Comparison of ENCODE assay signal across 12 mouse cellular contexts in genomic region chr9:43504270-43504932, GRCm38 (mm10).
DNase-seq lines count a peak whose midpoint lies in the region; ATAC-seq and TF ChIP-seq lines count a peak whose summit lies in the region.
"Had no signal": no experiment of that assay in that cellular context is flagged by ENCODE, and none has a peak within 500 bp of the region (broad histone marks: within the 10 kb centered on the region; RNA-seq: fewer than 3 reads in every experiment).

No protein-coding gene starts in this region.

- peak; percentile 39 to 74 for DNase-seq in adrenal gland, adult (ENCODE audit: inconsistent age in 2 of 2, low spot score in 1 of 2)
- DNase-seq in adrenal gland, postnatal 25 days: no peak
- DNase-seq in hindbrain, embryonic 14.5 days (ENCODE audit: low spot score): no peak
- no peak for DNase-seq in hindbrain, postnatal 0 days (ENCODE audit: low spot score)
- no peak for DNase-seq in stomach, postnatal 0 days (ENCODE audit: low spot score)
- DNase-seq in frontal cortex, adult 2 months (ENCODE audit: extremely low spot score in 1 of 2, low spot score in 1 of 2): no peak
- DNase-seq: cerebellum, adult 9-10 months; gastrocnemius, postnatal 25 days had no signal

- WGBS in hindbrain, embryonic 14.5 days: 62% methylated on average over 14 of the region's 14 CpGs
- 57% methylated on average over 14 of the region's 14 CpGs for WGBS in hindbrain, postnatal 0 days
- 57% methylated on average over 14 of the region's 14 CpGs for WGBS in stomach, embryonic 14.5 days
- WGBS in stomach, postnatal 0 days: 54% methylated on average over 14 of the region's 14 CpGs

- no peak overlapping the region for H3K4me3 ChIP-seq in hindbrain, embryonic 14.5 days (replicated peaks; ENCODE audit: low read length)
- no peak overlapping the region for H3K4me3 ChIP-seq in hindbrain, postnatal 0 days (ENCODE audit: low read length)
- no peak overlapping the region for H3K4me3 ChIP-seq in stomach, embryonic 14.5 days (ENCODE audit: low read depth, low read length)
- H3K4me3 ChIP-seq in stomach, postnatal 0 days (ENCODE audit: low read depth, low read length): no peak overlapping the region
- H3K4me3 ChIP-seq: limb, embryonic 12.5 days had no signal

- H3K4me1 ChIP-seq in hindbrain, embryonic 14.5 days (replicated peaks; ENCODE audit: control insufficient read depth, insufficient read depth, low read length): peaks cover 15% of the 10 kb centered on the region
- H3K4me1 ChIP-seq in hindbrain, postnatal 0 days (ENCODE audit: insufficient read depth, low read length): no peaks in the 10 kb centered on the region
- no peaks in the 10 kb centered on the region for H3K4me1 ChIP-seq in stomach, embryonic 14.5 days (ENCODE audit: control insufficient read depth, insufficient read depth, low read length)
- no peaks in the 10 kb centered on the region for H3K4me1 ChIP-seq in stomach, postnatal 0 days (replicated peaks; ENCODE audit: control insufficient read depth, insufficient read depth)

- no peak for TF ChIP-seq EP300 in stomach, postnatal 0 days (optimal IDR thresholded peaks at IDR 0.05)

- no peaks in the 10 kb centered on the region; the same call in 1 of the 2 replicates for H3K27me3 ChIP-seq in hindbrain, embryonic 14.5 days (ENCODE audit: control insufficient read depth, insufficient read depth, low read length)
- H3K27me3 ChIP-seq in hindbrain, postnatal 0 days (ENCODE audit: insufficient read depth, low read length): no peaks in the 10 kb centered on the region
- no peaks in the 10 kb centered on the region for H3K27me3 ChIP-seq in stomach, embryonic 14.5 days (ENCODE audit: control insufficient read depth, insufficient read depth, low read length)
- no peaks in the 10 kb centered on the region for H3K27me3 ChIP-seq in stomach, postnatal 0 days (ENCODE audit: control insufficient read depth, insufficient read depth, low read length)
- H3K27me3 ChIP-seq: limb, embryonic 12.5 days had no signal

- H3K9me3 ChIP-seq in hindbrain, embryonic 14.5 days (ENCODE audit: control insufficient read depth, low read length): no peaks in the 10 kb centered on the region
- H3K9me3 ChIP-seq in hindbrain, postnatal 0 days (ENCODE audit: low read length): no peaks in the 10 kb centered on the region
- H3K9me3 ChIP-seq in stomach, embryonic 14.5 days (ENCODE audit: control insufficient read depth, low read depth, low read length): no peaks in the 10 kb centered on the region
- no peaks in the 10 kb centered on the region for H3K9me3 ChIP-seq in stomach, postnatal 0 days (ENCODE audit: control insufficient read depth, low read length)
- H3K9me3 ChIP-seq: limb, embryonic 12.5 days had no signal

- ATAC-seq in hindbrain, embryonic 14.5 days (ENCODE audit: low FRiP score): no peak
- ATAC-seq in hindbrain, postnatal 0 days: no peak
- no peak for ATAC-seq in stomach, embryonic 14.5 days (ENCODE audit: insufficient number of reproducible peaks, insufficient read depth, low FRiP score, low read depth)
- ATAC-seq in stomach, postnatal 0 days (ENCODE audit: low FRiP score, low TSS enrichment): no peak
- ATAC-seq in megakaryocyte-erythroid progenitor cell, adult 5-6 weeks (replicated peaks; ENCODE audit: low FRiP score, low TSS enrichment, poor library complexity, severe bottlenecking): no peak

- H3K27ac ChIP-seq in hindbrain, embryonic 14.5 days: peak overlapping the region; percentile 43; the same call in 1 of the 2 replicates
- H3K27ac ChIP-seq in hindbrain, postnatal 0 days: no peak overlapping the region
- H3K27ac ChIP-seq in stomach, embryonic 14.5 days (ENCODE audit: low read length): peak overlapping the region; percentile 21; the same call in 1 of the 2 replicates
- H3K27ac ChIP-seq in stomach, postnatal 0 days (replicated peaks): no peak overlapping the region

- no peaks in the 10 kb centered on the region for H3K36me3 ChIP-seq in hindbrain, embryonic 14.5 days (replicated peaks; ENCODE audit: control insufficient read depth, insufficient read depth)
- H3K36me3 ChIP-seq in hindbrain, postnatal 0 days (ENCODE audit: insufficient read depth, low read length): no peaks in the 10 kb centered on the region
- H3K36me3 ChIP-seq in stomach, embryonic 14.5 days (ENCODE audit: control insufficient read depth, insufficient read depth, low read length): no peaks in the 10 kb centered on the region
- H3K36me3 ChIP-seq in stomach, postnatal 0 days (ENCODE audit: control insufficient read depth, insufficient read depth, low read length): no peaks in the 10 kb centered on the region
- H3K36me3 ChIP-seq: G1E; limb, embryonic 12.5 days had no signal

- TF ChIP-seq CTCF in hindbrain, postnatal 0 days (IDR thresholded peaks at IDR 0.05; ENCODE audit: low read depth): no peak
- TF ChIP-seq CTCF in stomach, postnatal 0 days (IDR thresholded peaks at IDR 0.05; ENCODE audit: low read depth): no peak

- no peak overlapping the region for H3K4me2 ChIP-seq in hindbrain, embryonic 14.5 days (replicated peaks)
- no peak overlapping the region for H3K4me2 ChIP-seq in hindbrain, postnatal 0 days (ENCODE audit: low read depth, low read length)
- no peak overlapping the region for H3K4me2 ChIP-seq in stomach, embryonic 14.5 days (replicated peaks; ENCODE audit: low read depth, low read length)
- no peak overlapping the region for H3K4me2 ChIP-seq in stomach, postnatal 0 days (replicated peaks; ENCODE audit: low read depth)
- H3K4me2 ChIP-seq: limb, embryonic 12.5 days had no signal

- no peak overlapping the region for H3K9ac ChIP-seq in hindbrain, embryonic 14.5 days
- H3K9ac ChIP-seq in hindbrain, postnatal 0 days (replicated peaks; ENCODE audit: low read length): no peak overlapping the region
- H3K9ac ChIP-seq in stomach, embryonic 14.5 days (replicated peaks; ENCODE audit: low read depth, low read length): no peak overlapping the region
- no peak overlapping the region for H3K9ac ChIP-seq in stomach, postnatal 0 days (ENCODE audit: low read length)
- H3K9ac ChIP-seq: limb, embryonic 12.5 days had no signal

Comparison
In these comparisons a context has a peak if more than half of its experiments do, and no peak if none do; other contexts are left out.
1. DNase-seq: peak in adrenal gland, adult (2 of 2); none in adrenal gland, postnatal 25 days (single experiment), hindbrain, embryonic 14.5 days (single experiment), hindbrain, postnatal 0 days (single experiment), stomach, postnatal 0 days (single experiment) and frontal cortex, adult 2 months (0 of 2).
2. H3K27ac ChIP-seq: peak in hindbrain, embryonic 14.5 days (single experiment) and stomach, embryonic 14.5 days (single experiment); none in hindbrain, postnatal 0 days (single experiment) and stomach, postnatal 0 days (single experiment).